Mouse (Mus musculus) MEL (cell line): Measurements from ENCODE around the gene Fgd2. TPM values are rescaled to one million over a fixed set of nuclear protein-coding genes. Genes with fewer than 3 reads are reported as not detected.

Source experiments
- DNase-seq: peaks from one replicate; pipeline ENCODE4 v3.0.0; 2011; ENCODE audit warnings: low read depth, low spot score
- H3K27ac ChIP-seq: 2 replicates; pipeline ENCODE4 v1.5.1; 2012; ENCODE audit warnings: low read depth, mild to moderate bottlenecking, control low read depth, low read length, moderate library complexity; ENCODE audit not compliant: control insufficient read depth
- H3K27me3 ChIP-seq, 2 experiments: fragments of 150-350 bp in 1 of 2; sonication (generic) in 1 of 2; 2 replicates each; pipeline ENCODE4 v1.6.1; 2012; ENCODE audit warnings: low read length in 2 of 2, mild to moderate bottlenecking in 2 of 2, improper control_type of control experiment in 1 of 2, moderate library complexity in 1 of 2; ENCODE audit not compliant: insufficient read depth in 2 of 2, control insufficient read depth in 1 of 2
- H3K36me3 ChIP-seq, 2 experiments: 2 replicates each; pipeline ENCODE4 v1.6.1; 2012 to 2014; ENCODE audit warnings: low read length in 2 of 2, improper control_type of control experiment in 1 of 2, inconsistent platforms in 1 of 2, mild to moderate bottlenecking in 1 of 2; ENCODE audit not compliant: insufficient read depth in 2 of 2, control insufficient read depth in 1 of 2
- H3K4me1 ChIP-seq, 2 experiments: fragments of 150-350 bp in 1 of 2; sonication (generic) in 1 of 2; 2 replicates each; pipeline ENCODE4 v1.6.1; 2012; ENCODE audit warnings: low read length in 2 of 2, improper control_type of control experiment in 1 of 2, mild to moderate bottlenecking in 1 of 2; ENCODE audit not compliant: insufficient read depth in 2 of 2, control insufficient read depth in 1 of 2
- H3K4me3 ChIP-seq, 2 experiments: fragments of 150-350 bp in 1 of 2; sonication (generic) in 1 of 2; 2 replicates each; pipeline ENCODE4 v1.5.1; 2012; ENCODE audit warnings: low read depth in 2 of 2, low read length in 2 of 2, mild to moderate bottlenecking in 2 of 2, moderate library complexity in 2 of 2, control low read depth in 1 of 2, improper control_type of control experiment in 1 of 2; ENCODE audit not compliant: control insufficient read depth in 1 of 2, insufficient read depth in 1 of 2
- H3K79me2 ChIP-seq: 2 replicates; pipeline ENCODE4 v1.6.1; 2012; ENCODE audit warnings: mild to moderate bottlenecking, low read length, moderate library complexity; ENCODE audit not compliant: control insufficient read depth, poor library complexity, insufficient read depth
- H3K9ac ChIP-seq: 2 replicates; pipeline ENCODE4 v1.6.1; 2012; ENCODE audit warnings: low read depth, mild to moderate bottlenecking, control low read depth, low read length, moderate library complexity; ENCODE audit not compliant: control insufficient read depth, poor library complexity, severe bottlenecking
- H3K9me3 ChIP-seq: fragments of 150-350 bp; sonication (generic); replicated peaks from 2 replicates; pipeline ENCODE4 v1.6.1; 2012; ENCODE audit warnings: mild to moderate bottlenecking, low read length, improper control_type of control experiment, moderate library complexity; ENCODE audit not compliant: insufficient read depth
- BHLHE40 ChIP-seq: IDR thresholded peaks from 2 replicates; pipeline ENCODE4 v1.6.1; 2012; ENCODE audit warnings: low read depth, mild to moderate bottlenecking, inconsistent platforms, low read length, improper control_type of control experiment, borderline replicate concordance
- CHD1 ChIP-seq: IDR thresholded peaks from 2 replicates; pipeline ENCODE4 v1.6.1; 2012; ENCODE audit warnings: low read depth, mild to moderate bottlenecking, inconsistent platforms, low read length, improper control_type of control experiment
- CHD2 ChIP-seq: IDR thresholded peaks from 2 replicates; pipeline ENCODE4 v1.6.1; 2011; ENCODE audit warnings: low read length, improper control_type of control experiment
- CTCF ChIP-seq, 3 experiments: IDR thresholded peaks in 2 of 3; conservative IDR thresholded peaks in 1 of 3; 2 replicates each; pipeline ENCODE4 v1.5.1; 2011 to 2012; ENCODE audit warnings: low read length in 3 of 3, low read depth in 2 of 3, mild to moderate bottlenecking in 2 of 3, improper control_type of control experiment in 1 of 3, inconsistent platforms in 1 of 3, mixed read lengths in 1 of 3, moderate library complexity in 1 of 3; ENCODE audit not compliant: control insufficient read depth in 1 of 3, insufficient read depth in 1 of 3, poor library complexity in 1 of 3, severe bottlenecking in 1 of 3
- EP300 ChIP-seq, 2 experiments: IDR thresholded peaks; 2 replicates each; pipeline ENCODE4 v1.6.1; 2011; ENCODE audit warnings: improper control_type of control experiment in 2 of 2, low read length in 2 of 2, low read depth in 1 of 2, mild to moderate bottlenecking in 1 of 2
- ETS1 ChIP-seq: IDR thresholded peaks from 2 replicates; pipeline ENCODE4 v1.6.1; 2012; ENCODE audit warnings: low read depth, mild to moderate bottlenecking, inconsistent platforms, low read length, improper control_type of control experiment, moderate library complexity
- GABPA ChIP-seq: IDR thresholded peaks from 2 replicates; pipeline ENCODE4 v1.6.1; 2012; ENCODE audit warnings: low read depth, mild to moderate bottlenecking, inconsistent platforms, low read length, improper control_type of control experiment, moderate library complexity
- HCFC1 ChIP-seq: IDR thresholded peaks from 2 replicates; pipeline ENCODE4 v1.6.1; 2012; ENCODE audit warnings: low read depth, mild to moderate bottlenecking, inconsistent platforms, low read length, improper control_type of control experiment, moderate library complexity
- KAT2A ChIP-seq: conservative IDR thresholded peaks from 2 replicates; pipeline ENCODE4 v1.6.1; 2012; ENCODE audit warnings: low read depth, low read length, improper control_type of control experiment, inconsistent platforms
- MAFK ChIP-seq: IDR thresholded peaks from 2 replicates; pipeline ENCODE4 v1.6.1; 2011; ENCODE audit warnings: low read depth, mild to moderate bottlenecking, low read length, improper control_type of control experiment, borderline replicate concordance
- MAX ChIP-seq: IDR thresholded peaks from 2 replicates; pipeline ENCODE4 v1.6.1; 2011; ENCODE audit warnings: low read length, improper control_type of control experiment
- MAZ ChIP-seq: IDR thresholded peaks from 2 replicates; pipeline ENCODE4 v1.6.1; 2012; ENCODE audit warnings: low read depth, mild to moderate bottlenecking, inconsistent platforms, low read length, improper control_type of control experiment
- MEF2A ChIP-seq: IDR thresholded peaks from 2 replicates; pipeline ENCODE4 v1.6.1; 2014; ENCODE audit warnings: low read depth, mild to moderate bottlenecking, inconsistent platforms, low read length, improper control_type of control experiment; ENCODE audit not compliant: poor library complexity, insufficient replicate concordance, severe bottlenecking; ENCODE audit errors: extremely low read depth
- MXI1 ChIP-seq: IDR thresholded peaks from 2 replicates; pipeline ENCODE4 v1.6.1; 2011; ENCODE audit warnings: mild to moderate bottlenecking, low read depth, low read length, improper control_type of control experiment
- MYC ChIP-seq: IDR thresholded peaks from 2 replicates; pipeline ENCODE4 v1.6.1; 2011; ENCODE audit warnings: low read depth, mild to moderate bottlenecking, low read length, improper control_type of control experiment, moderate library complexity
- NELFE ChIP-seq: IDR thresholded peaks from 2 replicates; pipeline ENCODE4 v1.6.1; 2011; ENCODE audit warnings: low read depth, low read length, improper control_type of control experiment
- NRF1 ChIP-seq: IDR thresholded peaks from 2 replicates; pipeline ENCODE4 v1.6.1; 2014; ENCODE audit warnings: low read depth, mild to moderate bottlenecking, inconsistent platforms, low read length, improper control_type of control experiment, moderate library complexity; ENCODE audit not compliant: poor library complexity, insufficient read depth, severe bottlenecking
- POLR2A ChIP-seq, 2 experiments: IDR thresholded peaks; 2 replicates each; pipeline ENCODE4 v1.6.1; 2011 to 2012; ENCODE audit warnings: low read length in 2 of 2, mild to moderate bottlenecking in 2 of 2, control low read depth in 1 of 2, improper control_type of control experiment in 1 of 2, low read depth in 1 of 2, moderate library complexity in 1 of 2; ENCODE audit not compliant: control insufficient read depth in 1 of 2, insufficient read depth in 1 of 2, poor library complexity in 1 of 2
- POLR2AphosphoS5 ChIP-seq: IDR thresholded peaks from 2 replicates; pipeline ENCODE4 v1.6.1; 2012; ENCODE audit warnings: low read depth, borderline replicate concordance, mild to moderate bottlenecking, inconsistent platforms, low read length, moderate library complexity, mixed read lengths
- RAD21 ChIP-seq: IDR thresholded peaks from 2 replicates; pipeline ENCODE4 v1.6.1; 2011; ENCODE audit warnings: mild to moderate bottlenecking, low read depth, low read length, improper control_type of control experiment
- RCOR1 ChIP-seq: IDR thresholded peaks from 2 replicates; pipeline ENCODE4 v1.6.1; 2012; ENCODE audit warnings: low read depth, mild to moderate bottlenecking, inconsistent platforms, low read length, improper control_type of control experiment
- SIN3A ChIP-seq: IDR thresholded peaks from 2 replicates; pipeline ENCODE4 v1.6.1; 2012; ENCODE audit warnings: low read length, improper control_type of control experiment, inconsistent platforms
- SMC3 ChIP-seq: IDR thresholded peaks from 2 replicates; pipeline ENCODE4 v1.6.1; 2011; ENCODE audit warnings: low read depth, low read length, improper control_type of control experiment
- TAL1 ChIP-seq: IDR thresholded peaks from 2 replicates; pipeline ENCODE4 v1.6.1; 2012; ENCODE audit warnings: mild to moderate bottlenecking, inconsistent platforms, low read length, moderate library complexity, mixed read lengths
- TBP ChIP-seq: IDR thresholded peaks from 2 replicates; pipeline ENCODE4 v1.8.0; 2011; ENCODE audit warnings: low read depth, low read length, improper control_type of control experiment
- UBTF ChIP-seq: IDR thresholded peaks from 2 replicates; pipeline ENCODE4 v1.6.1; 2012; ENCODE audit warnings: low read depth, mild to moderate bottlenecking, inconsistent platforms, low read length, improper control_type of control experiment, moderate library complexity, borderline replicate concordance; ENCODE audit not compliant: insufficient read depth
- USF1 ChIP-seq: IDR thresholded peaks from 2 replicates; pipeline ENCODE4 v1.6.1; 2014; ENCODE audit warnings: low read depth, mild to moderate bottlenecking, inconsistent platforms, low read length, improper control_type of control experiment, moderate library complexity
- ZC3H11A ChIP-seq: IDR thresholded peaks from 2 replicates; pipeline ENCODE4 v1.6.1; 2012; ENCODE audit warnings: low read depth, mild to moderate bottlenecking, inconsistent platforms, low read length, improper control_type of control experiment
- ZKSCAN1 ChIP-seq: IDR thresholded peaks from 2 replicates; pipeline ENCODE4 v1.6.1; 2012; ENCODE audit warnings: low read depth, mild to moderate bottlenecking, inconsistent platforms, low read length, improper control_type of control experiment, moderate library complexity
- ZMIZ1 ChIP-seq: IDR thresholded peaks from 2 replicates; pipeline ENCODE4 v1.6.1; 2012; ENCODE audit warnings: low read depth, mild to moderate bottlenecking, inconsistent platforms, low read length, improper control_type of control experiment, moderate library complexity
- polyA plus RNA-seq, 2 experiments: library from polyadenylated mRNA; stranded (reverse) in 1 of 2; unstranded in 1 of 2; fragments of >175 nt in 1 of 2; fragments of >200 nt in 1 of 2; gene quantifications; 2 replicates each; pipeline versions ENCODE4 v1.2.1 to v1.2.4; 2012; ENCODE audit warnings: low replicate concordance in 2 of 2, low read depth in 1 of 2; ENCODE audit not compliant: insufficient read length in 2 of 2, insufficient read depth in 1 of 2, missing spikeins in 1 of 2
- total RNA-seq: library from RNA; depleted of rRNA; stranded (reverse); fragments of 300-350 nt; gene quantifications from 2 replicates; pipeline ENCODE4 v1.2.3, GENCODE M21; 2012

Gene Fgd2
- total and polyA plus RNA-seq, 3 experiments: 0.23 to 0.39 TPM; not detected in 1

DNA sequence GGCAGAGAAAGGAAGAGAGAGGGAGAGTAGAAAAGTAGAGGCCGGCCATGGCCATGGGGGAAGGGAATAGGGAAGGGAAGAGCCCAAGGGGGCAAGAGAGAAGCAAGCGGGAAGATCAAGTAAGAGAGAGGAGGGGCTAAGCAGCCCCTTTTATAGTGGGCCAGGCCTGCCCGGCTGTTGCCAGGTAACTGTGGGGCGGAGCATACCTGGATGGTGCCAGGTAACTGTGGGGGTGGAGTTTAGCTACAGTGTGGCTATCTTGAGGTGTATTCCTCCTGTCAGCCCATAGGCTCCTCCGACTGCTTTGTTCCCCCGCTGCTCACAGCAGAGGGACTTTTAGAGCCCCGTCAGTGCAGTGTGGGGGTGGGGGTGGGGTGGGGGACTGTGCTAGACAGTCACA, 8.0 kb downstream of the Fgd2 start:
- no peaks in the 10 kb centered on the region for H3K36me3 ChIP-seq
- TF ChIP-seq MAX: no peak
- no peak for TF ChIP-seq USF1
- TF ChIP-seq POLR2A (IDR thresholded peaks at IDR 0.05; ENCODE audit: control insufficient read depth in 1 of 2, insufficient read depth in 1 of 2, low read depth in 1 of 2, low read length in 2 of 2, poor library complexity in 1 of 2): no peak
- no peak for TF ChIP-seq MAFK
- TF ChIP-seq MYC: no peak
- TF ChIP-seq SIN3A: no peak
- no peak for TF ChIP-seq POLR2AphosphoS5

DNA sequence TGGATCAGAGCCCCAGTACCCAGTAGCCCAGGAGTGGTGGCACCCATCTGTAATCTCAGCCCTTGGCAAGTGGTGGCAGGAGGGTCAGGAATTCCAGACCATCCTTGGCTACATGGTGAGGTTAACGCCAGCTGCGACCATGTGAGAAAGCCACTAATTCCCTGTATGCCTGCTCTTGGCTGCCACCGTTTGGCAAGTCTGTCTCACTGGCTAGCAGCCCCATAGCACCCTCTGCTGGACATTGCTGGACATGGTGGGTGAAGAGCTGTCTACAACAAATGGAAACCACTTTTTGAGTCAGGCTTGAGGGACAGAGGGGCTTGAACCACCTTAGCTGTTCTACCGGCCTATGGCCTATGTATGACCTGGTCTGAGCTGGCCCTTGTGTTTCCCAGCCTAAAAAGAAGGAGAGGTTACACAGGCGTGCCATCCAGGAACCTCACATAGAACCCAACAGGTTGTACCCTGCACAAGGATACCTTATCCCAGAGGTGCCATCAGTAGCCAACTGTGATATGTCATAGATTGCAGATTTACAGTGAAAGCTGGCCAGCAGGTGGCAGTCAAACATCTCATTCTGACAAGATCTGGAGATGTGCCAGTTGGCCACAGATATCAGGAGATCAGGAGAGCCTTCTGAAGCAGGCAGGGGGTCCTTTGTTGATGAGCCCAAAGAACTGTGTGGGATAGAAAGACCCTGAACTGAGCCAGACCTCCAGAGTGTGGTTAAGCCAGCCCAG, 10.4 kb downstream of the Fgd2 start:
- Histone ChIP-seq H3K36me3 (no peaks in the 10 kb centered on the region), H3K9ac (no peak overlapping the region), H3K9me3 (no peaks in the 10 kb centered on the region), H3K4me3 (no peak overlapping the region), H3K79me2 (no peaks in the 10 kb centered on the region), H3K4me1 (no peaks in the 10 kb centered on the region), H3K27ac (no peak overlapping the region), H3K27me3 (no peaks in the 10 kb centered on the region)
- peak; percentile 91 for DNase-seq
- TF ChIP-seq CHD2 (no peak), EP300 (IDR thresholded peaks at IDR 0.05; ENCODE audit: low read depth in 1 of 2, low read length in 2 of 2) (no peak), UBTF (no peak), SMC3 (peak; percentile 82), KAT2A (no peak), BHLHE40 (no peak), RCOR1 (no peak), TBP (0 out of 2 replicates have a peak, but pooled peaks have one; percentile 23), MXI1 (no peak), ETS1 (no peak), MAZ (no peak), MEF2A (no peak), HCFC1 (no peak), MAFK (no peak), MAX (no peak), TAL1 (no peak), GABPA (no peak), RAD21 (peak; percentile 78), ZMIZ1 (no peak), NELFE (no peak), CTCF (IDR thresholded peaks at IDR 0.05 in 2 of 3, conservative IDR thresholded peaks at IDR 0.05 in 1 of 3; ENCODE audit: control insufficient read depth in 1 of 3, insufficient read depth in 1 of 3, low read depth in 2 of 3, low read length in 3 of 3, poor library complexity in 1 of 3, severe bottlenecking in 1 of 3) (peak; percentile 75 to 98 (median 79)), NRF1 (no peak), ZC3H11A (peak; percentile 86), POLR2A (IDR thresholded peaks at IDR 0.05; ENCODE audit: control insufficient read depth in 1 of 2, insufficient read depth in 1 of 2, low read depth in 1 of 2, low read length in 2 of 2, poor library complexity in 1 of 2) (no peak), POLR2AphosphoS5 (no peak), ZKSCAN1 (no peak), CHD1 (no peak), USF1 (0 out of 2 replicates have a peak, but pooled peaks have one; percentile 16)

More for the DNA sequence above, 8.0 kb downstream of the Fgd2 start:
- Histone ChIP-seq H3K4me1 (no peaks in the 10 kb centered on the region), H3K27me3 (no peaks in the 10 kb centered on the region), H3K9ac (no peak overlapping the region), H3K9me3 (no peaks in the 10 kb centered on the region), H3K79me2 (no peaks in the 10 kb centered on the region), H3K27ac (no peak overlapping the region), H3K4me3 (no peak overlapping the region)
- DNase-seq: no peak
